Mouse (Mus musculus) limb, embryonic 14.5 days (tissue): ENCODE results near the gene Dnajb1. TPM values are rescaled to one million over a fixed set of nuclear protein-coding genes. Genes with fewer than 3 reads are reported as not detected.
"Not testable (repeated sequence)": the region's sequence is repeated elsewhere in the genome, so short reads cannot be mapped to it uniquely, and the experiment has no call there.

ENCODE experiments used
- ATAC-seq: fragments of 200-750 bp; cut with Nextera tagmentation; 2 replicates; pipeline ENCODE4 v1.8.0; 2017; ENCODE audit warnings: low read depth, moderate number of reproducible peaks, moderate TSS enrichment; ENCODE audit not compliant: low FRiP score
- DNase-seq: peaks from one replicate; pipeline ENCODE4 v3.0.0-alpha.2; 2015; ENCODE audit warnings: low spot score
- H3K27ac ChIP-seq: fragments of 300-500 bp; sonication (generic); replicated peaks from 2 replicates; pipeline ENCODE4 v1.5.1; 2014; ENCODE audit warnings: low read depth, mild to moderate bottlenecking, low read length, moderate library complexity, mixed read lengths
- H3K27me3 ChIP-seq: fragments of 300-500 bp; sonication (generic); 2 replicates; pipeline ENCODE4 v1.6.1; 2014; ENCODE audit warnings: low read length, mixed read lengths; ENCODE audit not compliant: control insufficient read depth, insufficient read depth
- H3K36me3 ChIP-seq: fragments of 300-500 bp; sonication (generic); 2 replicates; pipeline ENCODE4 v1.6.1; 2014; ENCODE audit warnings: mild to moderate bottlenecking, low read length, moderate library complexity, mixed read lengths; ENCODE audit not compliant: control insufficient read depth, insufficient read depth
- H3K4me1 ChIP-seq: fragments of 300-500 bp; sonication (generic); 2 replicates; pipeline ENCODE4 v1.6.1; 2014; ENCODE audit warnings: antibody characterized with exemption, low read length, mixed read lengths; ENCODE audit not compliant: control insufficient read depth, insufficient read depth
- H3K4me2 ChIP-seq: fragments of 300-500 bp; sonication (generic); replicated peaks from 2 replicates; pipeline ENCODE4 v1.6.1; 2014; ENCODE audit warnings: low read depth, mild to moderate bottlenecking, low read length, moderate library complexity; ENCODE audit not compliant: severe bottlenecking
- H3K4me3 ChIP-seq: fragments of 300-500 bp; sonication (generic); replicated peaks from 2 replicates; pipeline ENCODE4 v1.5.1; 2014; ENCODE audit warnings: low read length
- H3K9ac ChIP-seq: fragments of 300-500 bp; sonication (generic); 2 replicates; pipeline ENCODE4 v1.6.1; 2014; ENCODE audit warnings: mild to moderate bottlenecking, low read depth, low read length, moderate library complexity; ENCODE audit not compliant: severe bottlenecking
- H3K9me3 ChIP-seq: fragments of 300-500 bp; sonication (generic); 2 replicates; pipeline ENCODE4 v1.6.1; 2016; ENCODE audit warnings: low read length; ENCODE audit not compliant: control insufficient read depth
- POLR2A ChIP-seq: fragments of 200-500 bp; IDR thresholded peaks from 2 replicates; pipeline ENCODE4 v1.8.0; 2012; ENCODE audit warnings: inconsistent platforms, mild to moderate bottlenecking, moderate library complexity, borderline replicate concordance; ENCODE audit not compliant: insufficient read depth, insufficient read length; ENCODE audit errors: extremely low read depth
- WGBS: fragments of 180-500 bp; shearing (Covaris S2); extraction: QIAGEN DNeasy Blood & Tissue Kit; methylation state at CpG from one replicate; pipeline ENCODE4 v1.1.7; 2014; 5-methylcytosine and 5-hydroxymethylcytosine counted together
- polyA plus RNA-seq, 2 experiments: library from polyadenylated mRNA; depleted of rRNA in 1 of 2; stranded (reverse) in 1 of 2; unstranded in 1 of 2; fragments of >200 nt; fragmentation: Nextera tagmentation in 1 of 2; extraction: Ambion mirVana in 1 of 2; gene quantifications; 2 replicates each; pipeline versions ENCODE4 v1.2.1 to v1.2.3; 2012 to 2014

Dnajb1 gene
- polyA plus RNA-seq, 2 experiments: 43.7 to 51.3 TPM

- H3K27me3 ChIP-seq: no peaks in the 10 kb centered on the region
- H3K27ac ChIP-seq: no peak overlapping the region
- peak overlapping the region; percentile 86 for H3K4me2 ChIP-seq
- peaks cover 33% of the 10 kb centered on the region for H3K36me3 ChIP-seq
- peaks cover 9% of the 10 kb centered on the region for H3K4me1 ChIP-seq
- peak overlapping the region; percentile 75 for H3K9ac ChIP-seq
- WGBS: 61% methylated on average over 3 of the region's 3 CpGs
- no peak for TF ChIP-seq POLR2A
- ATAC-seq: no peak
- no peaks in the 10 kb centered on the region for H3K9me3 ChIP-seq
- no peak for DNase-seq
- H3K4me3 ChIP-seq: peak overlapping the region; percentile 71
Observed at GRCm38 (mm10) chr8:83567668-83568067, 40.3 kb upstream of the Dnajb1 start.

- WGBS: 68% methylated on average over 5 of the region's 5 CpGs
- no peaks in the 10 kb centered on the region for H3K27me3 ChIP-seq
- peaks cover 38% of the 10 kb centered on the region for H3K36me3 ChIP-seq
- H3K4me1 ChIP-seq: peaks cover 9% of the 10 kb centered on the region
- H3K4me3 ChIP-seq: no peak overlapping the region
- ATAC-seq (no peak), DNase-seq (no peak)
- H3K9me3 ChIP-seq: no peaks in the 10 kb centered on the region
- H3K4me2 ChIP-seq: no peak overlapping the region; the same call in 1 of the 2 replicates
- H3K9ac ChIP-seq: 0 out of 2 replicates have a peak overlapping the region, but pooled peaks have one; percentile 12
- no peak for TF ChIP-seq POLR2A
- no peak overlapping the region for H3K27ac ChIP-seq
Observed at GRCm38 (mm10) chr8:83568128-83568527, 39.9 kb upstream of the Dnajb1 start.

GRCm38 (mm10) chr8:83568755-83569154 lies 39.2 kb upstream of the Dnajb1 start:
- TF ChIP-seq POLR2A: no peak
- Histone ChIP-seq H3K36me3 (peaks cover 44% of the 10 kb centered on the region), H3K27me3 (no peaks in the 10 kb centered on the region), H3K4me3 (no peak overlapping the region), H3K4me2 (no peak overlapping the region), H3K9me3 (no peaks in the 10 kb centered on the region), H3K4me1 (peaks cover 9% of the 10 kb centered on the region), H3K9ac (no peak overlapping the region), H3K27ac (no peak overlapping the region)
- ATAC-seq: no peak
- no peak for DNase-seq
- 75% methylated on average over 5 of the region's 5 CpGs for WGBS

- H3K4me3 ChIP-seq: no peak overlapping the region
- no peaks in the 10 kb centered on the region for H3K27me3 ChIP-seq
- H3K4me1 ChIP-seq: peaks cover 9% of the 10 kb centered on the region
- DNase-seq (no peak), ATAC-seq (no peak)
- H3K9me3 ChIP-seq: no peaks in the 10 kb centered on the region
- no peak overlapping the region for H3K9ac ChIP-seq
- no peak overlapping the region for H3K27ac ChIP-seq
- H3K36me3 ChIP-seq: peaks cover 48% of the 10 kb centered on the region
- TF ChIP-seq POLR2A: no peak
- 73% methylated on average over 4 of the region's 4 CpGs for WGBS
- H3K4me2 ChIP-seq: no peak overlapping the region
Observed at GRCm38 (mm10) chr8:83569165-83569564, 38.8 kb upstream of the Dnajb1 start.

GRCm38 (mm10) chr8:83570272-83571000 lies 37.6 kb upstream of the Dnajb1 start:
- no peak overlapping the region for H3K9ac ChIP-seq
- H3K4me2 ChIP-seq: no peak overlapping the region
- H3K27ac ChIP-seq: no peak overlapping the region
- no peaks in the 10 kb centered on the region for H3K9me3 ChIP-seq
- no peaks in the 10 kb centered on the region for H3K27me3 ChIP-seq
- peaks cover 49% of the 10 kb centered on the region for H3K36me3 ChIP-seq
- no peak overlapping the region for H3K4me3 ChIP-seq
- WGBS: 83% methylated on average over 15 of the region's 15 CpGs
- no peak for ATAC-seq
- peaks cover 12% of the 10 kb centered on the region for H3K4me1 ChIP-seq
- TF ChIP-seq POLR2A: no peak
- DNase-seq: no peak

- peaks cover 16% of the 10 kb centered on the region for H3K4me1 ChIP-seq
- not testable (repeated sequence) for DNase-seq, H3K4me3 ChIP-seq, H3K9ac ChIP-seq, H3K27me3 ChIP-seq, ATAC-seq, H3K27ac ChIP-seq, H3K4me2 ChIP-seq, H3K9me3 ChIP-seq
- H3K36me3 ChIP-seq: peaks cover 49% of the 10 kb centered on the region
- 96% methylated on average over 4 of the region's 7 CpGs for WGBS
Observed at GRCm38 (mm10) chr8:83571001-83571340, 37.0 kb upstream of the Dnajb1 start.
